Mouse (Mus musculus): ENCODE data around the gene Oas1f. TPM values are rescaled to one million over a fixed set of nuclear protein-coding genes. Genes with fewer than 3 reads are reported as not detected.

Oas1f gene
- polyA plus RNA-seq, 2 experiments: not detected

- no peaks in the 10 kb centered on the region for H3K9me3 ChIP-seq (ENCODE audit: control insufficient read depth, low read length)
- ATAC-seq (ENCODE audit: insufficient read depth): no peak
- H3K36me3 ChIP-seq (replicated peaks; ENCODE audit: control insufficient read depth, insufficient read depth, low read depth): no peaks in the 10 kb centered on the region
- DNase-seq (ENCODE audit: low read depth in 3 of 3, low spot score in 3 of 3): no peak
- peaks cover 0 to 5% of the 10 kb centered on the region in 2 experiments; a peak in 1 of 4 replicates for H3K4me1 ChIP-seq (replicated peaks; ENCODE audit: control insufficient read depth in 2 of 2, insufficient read depth in 2 of 2, low read length in 1 of 2)
- no peak for TF ChIP-seq CTCF (IDR thresholded peaks at IDR 0.05; ENCODE audit: low read depth)
- TF ChIP-seq EP300 (IDR thresholded peaks at IDR 0.05; ENCODE audit: low read depth): no peak
- H3K27me3 ChIP-seq (ENCODE audit: control insufficient read depth, insufficient read depth, low read length): no peaks in the 10 kb centered on the region
- H3K9ac ChIP-seq (replicated peaks): no peak overlapping the region
- WGBS (ENCODE audit: insufficient replicate concordance): 25% methylated on average over 6 of the region's 6 CpGs
- no peak overlapping the region for H3K27ac ChIP-seq
- H3K4me3 ChIP-seq (ENCODE audit: insufficient read depth in 1 of 2, low read depth in 2 of 2, low read length in 2 of 2): no peak overlapping the region
- H3K4me2 ChIP-seq (ENCODE audit: low read depth): no peak overlapping the region
Measured at GRCm38 (mm10) chr5:120809171-120809570, 38.0 kb upstream of the Oas1f start.

GRCm38 (mm10) chr5:120811951-120812819 is 35.0 kb upstream of the Oas1f start, which contains the start of gene Oas1c:
Oas1c (minus strand) TSS chr5:120812514.
- ATAC-seq (ENCODE audit: insufficient read depth) (peak; percentile 77), DNase-seq (ENCODE audit: low read depth in 3 of 3, low spot score in 3 of 3) (peak; percentile 70 to 77 (median 72))
- Histone ChIP-seq H3K36me3 (replicated peaks; ENCODE audit: control insufficient read depth, insufficient read depth, low read depth) (no peaks in the 10 kb centered on the region), H3K9me3 (ENCODE audit: control insufficient read depth, low read length) (no peaks in the 10 kb centered on the region), H3K4me3 (ENCODE audit: insufficient read depth in 1 of 2, low read depth in 2 of 2, low read length in 2 of 2) (peak within 1 kb of the TSS; percentile 77 to 99), H3K27ac (no peak within 1 kb of the TSS), H3K9ac (replicated peaks) (peak within 1 kb of the TSS; percentile 78), H3K4me1 (replicated peaks; ENCODE audit: control insufficient read depth in 2 of 2, insufficient read depth in 2 of 2, low read length in 1 of 2) (peaks cover 0 to 5% of the 10 kb centered on the region in 2 experiments; a peak in 1 of 4 replicates), H3K27me3 (ENCODE audit: control insufficient read depth, insufficient read depth, low read length) (no peaks in the 10 kb centered on the region), H3K4me2 (ENCODE audit: low read depth) (peak within 1 kb of the TSS; percentile 81)
- no peak for TF ChIP-seq EP300 (IDR thresholded peaks at IDR 0.05; ENCODE audit: low read depth)
- no peak for TF ChIP-seq CTCF (IDR thresholded peaks at IDR 0.05; ENCODE audit: low read depth)
- 6% methylated on average over 18 of the region's 18 CpGs for WGBS (ENCODE audit: insufficient replicate concordance)

- Histone ChIP-seq H3K36me3 (replicated peaks; ENCODE audit: control insufficient read depth, insufficient read depth, low read depth) (no peaks in the 10 kb centered on the region), H3K27ac (no peak overlapping the region), H3K4me2 (ENCODE audit: low read depth) (peak overlapping the region; percentile 81), H3K9ac (replicated peaks) (peak overlapping the region; percentile 78), H3K4me3 (ENCODE audit: insufficient read depth in 1 of 2, low read depth in 2 of 2, low read length in 2 of 2) (peak overlapping the region; percentile 77 to 99), H3K9me3 (ENCODE audit: control insufficient read depth, low read length) (no peaks in the 10 kb centered on the region), H3K27me3 (ENCODE audit: control insufficient read depth, insufficient read depth, low read length) (no peaks in the 10 kb centered on the region), H3K4me1 (replicated peaks; ENCODE audit: control insufficient read depth in 2 of 2, insufficient read depth in 2 of 2, low read length in 1 of 2) (peaks cover 0 to 5% of the 10 kb centered on the region in 2 experiments; a peak in 1 of 4 replicates)
- ATAC-seq (ENCODE audit: insufficient read depth) (no peak), DNase-seq (ENCODE audit: low read depth in 3 of 3, low spot score in 3 of 3) (no peak)
- 47% methylated on average over 6 of the region's 6 CpGs for WGBS (ENCODE audit: insufficient replicate concordance)
- no peak for TF ChIP-seq EP300 (IDR thresholded peaks at IDR 0.05; ENCODE audit: low read depth)
- TF ChIP-seq CTCF (IDR thresholded peaks at IDR 0.05; ENCODE audit: low read depth): no peak
Measured at GRCm38 (mm10) chr5:120813023-120813422, 34.1 kb upstream of the Oas1f start.

- Histone ChIP-seq H3K27me3 (ENCODE audit: control insufficient read depth, insufficient read depth, low read length) (no peaks in the 10 kb centered on the region), H3K4me1 (replicated peaks; ENCODE audit: control insufficient read depth in 2 of 2, insufficient read depth in 2 of 2, low read length in 1 of 2) (peaks cover 0 to 5% of the 10 kb centered on the region in 2 experiments; a peak in 1 of 4 replicates), H3K4me2 (ENCODE audit: low read depth) (no peak overlapping the region), H3K27ac (no peak overlapping the region), H3K9ac (replicated peaks) (no peak overlapping the region), H3K36me3 (replicated peaks; ENCODE audit: control insufficient read depth, insufficient read depth, low read depth) (no peaks in the 10 kb centered on the region), H3K9me3 (ENCODE audit: control insufficient read depth, low read length) (no peaks in the 10 kb centered on the region), H3K4me3 (ENCODE audit: insufficient read depth in 1 of 2, low read depth in 2 of 2, low read length in 2 of 2) (no peak overlapping the region)
- WGBS (ENCODE audit: insufficient replicate concordance): 49% methylated on average over 3 of the region's 3 CpGs
- ATAC-seq (ENCODE audit: insufficient read depth) (no peak), DNase-seq (ENCODE audit: low read depth in 3 of 3, low spot score in 3 of 3) (peak in 1 of 3 experiments; percentile 22)
- TF ChIP-seq CTCF (IDR thresholded peaks at IDR 0.05; ENCODE audit: low read depth) (peak; percentile 81), EP300 (IDR thresholded peaks at IDR 0.05; ENCODE audit: low read depth) (no peak)
Measured at GRCm38 (mm10) chr5:120815949-120816348, 31.2 kb upstream of the Oas1f start.

GRCm38 (mm10) chr5:120818999-120819398 is 28.2 kb upstream of the Oas1f start:
- Histone ChIP-seq H3K27ac (no peak overlapping the region), H3K27me3 (ENCODE audit: control insufficient read depth, insufficient read depth, low read length) (no peaks in the 10 kb centered on the region), H3K9me3 (ENCODE audit: control insufficient read depth, low read length) (no peaks in the 10 kb centered on the region), H3K4me3 (ENCODE audit: insufficient read depth in 1 of 2, low read depth in 2 of 2, low read length in 2 of 2) (no peak overlapping the region), H3K36me3 (replicated peaks; ENCODE audit: control insufficient read depth, insufficient read depth, low read depth) (no peaks in the 10 kb centered on the region), H3K4me1 (replicated peaks; ENCODE audit: control insufficient read depth in 2 of 2, insufficient read depth in 2 of 2, low read length in 1 of 2) (no peaks in the 10 kb centered on the region), H3K9ac (replicated peaks) (no peak overlapping the region), H3K4me2 (ENCODE audit: low read depth) (no peak overlapping the region)
- DNase-seq (ENCODE audit: low read depth in 3 of 3, low spot score in 3 of 3) (no peak), ATAC-seq (ENCODE audit: insufficient read depth) (no peak)
- TF ChIP-seq EP300 (IDR thresholded peaks at IDR 0.05; ENCODE audit: low read depth) (no peak), CTCF (IDR thresholded peaks at IDR 0.05; ENCODE audit: low read depth) (no peak)
